Mouse (Mus musculus) spleen, postnatal 4 days (tissue): ENCODE data around the gene Slc4a1.

Experiments
- DNase-seq, 2 experiments: peaks; one replicate each; pipeline ENCODE4 v3.0.0; 2022; ENCODE audit warnings: low spot score in 2 of 2

Slc4a1 gene

DNA sequence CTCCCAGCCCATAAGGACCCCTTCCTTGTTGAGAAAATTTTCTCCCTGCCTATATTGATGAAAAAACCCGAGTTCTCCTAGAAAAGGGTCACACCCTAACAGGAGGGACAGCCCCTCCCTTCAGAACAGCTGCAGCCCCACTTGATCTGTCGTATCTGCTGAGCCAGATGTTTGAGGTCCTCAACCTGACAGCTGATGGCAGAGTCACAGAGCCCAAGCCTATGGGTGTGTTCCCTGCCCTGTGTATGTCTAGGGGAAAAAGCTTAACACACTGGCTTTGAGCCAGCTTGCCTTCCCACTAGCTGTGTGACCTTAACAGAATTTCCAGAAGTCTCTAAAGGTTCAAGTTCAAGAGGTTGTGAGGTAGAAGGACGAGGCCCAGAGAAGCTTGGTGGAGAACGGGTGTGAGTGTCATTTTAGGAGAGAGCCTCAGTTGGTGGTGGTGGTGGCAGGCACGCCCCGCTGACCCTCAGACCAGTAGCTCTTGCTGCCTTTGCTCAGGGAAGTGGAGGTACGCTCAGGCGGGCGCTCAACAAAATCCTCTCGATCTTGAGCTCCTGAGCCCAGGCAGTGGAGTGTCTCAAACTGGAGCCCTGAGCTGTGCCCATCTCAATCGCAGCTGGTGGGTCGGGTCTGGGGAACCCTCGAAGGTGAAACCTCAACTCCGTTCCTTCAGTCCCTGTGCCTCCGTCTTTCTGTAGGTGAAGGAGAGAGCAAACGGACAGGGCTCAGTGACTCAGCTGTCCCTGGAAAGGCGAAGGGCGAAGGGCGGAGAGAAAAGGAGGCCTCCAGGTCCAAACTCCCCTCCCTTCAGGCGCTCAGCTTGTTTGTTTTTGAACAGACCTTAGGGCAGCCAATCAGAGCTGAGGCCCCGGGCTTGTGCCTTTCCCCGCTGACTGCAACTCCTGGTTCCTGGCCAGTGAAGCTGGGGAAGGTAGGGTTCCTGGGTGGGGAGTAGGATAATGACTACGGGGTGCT lies 9.5 kb upstream of the Slc4a1 start:
- DNase-seq = peak; percentile 86 to 89

- peak; percentile 48 to 75 for DNase-seq
These were observed 8.2 kb upstream of the Slc4a1 start for GRCm38 (mm10) chr11:102374108-102374725.

- peak; percentile 19 to 67 for DNase-seq
These were observed 7.6 kb upstream of the Slc4a1 start for GRCm38 (mm10) chr11:102373646-102374045.

GRCm38 (mm10) chr11:102372936-102373335 lies 6.9 kb upstream of the Slc4a1 start:
- peak; percentile 67 to 80 for DNase-seq

GRCm38 (mm10) chr11:102371926-102372685 lies 6.1 kb upstream of the Slc4a1 start:
- DNase-seq = peak; percentile 13 to 55

DNA sequence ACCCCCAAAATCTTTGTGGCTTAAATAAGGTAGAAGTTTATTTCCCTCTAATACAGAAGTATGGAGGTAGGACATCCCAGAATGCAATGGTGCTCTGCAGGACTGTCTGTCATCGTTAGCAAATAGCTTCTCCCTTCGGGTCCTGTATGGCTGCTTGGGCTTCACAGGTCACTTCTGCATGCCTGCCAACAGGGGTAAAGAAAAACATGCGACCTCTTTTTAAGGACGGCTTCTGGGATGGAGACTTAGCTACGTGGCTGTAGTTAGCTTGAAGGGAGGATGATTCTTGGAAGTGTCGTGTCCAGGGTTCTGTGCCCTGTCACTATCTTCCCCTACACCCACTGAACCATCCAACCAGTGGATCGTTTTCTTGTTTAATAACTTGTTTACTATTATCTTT lies 4.3 kb upstream of the Slc4a1 start:
- peak in 1 of 2 experiments; percentile 53 for DNase-seq

GRCm38 (mm10) chr11:102369263-102369662 lies 3.3 kb upstream of the Slc4a1 start:
- DNase-seq = peak in 1 of 2 experiments; percentile 59

DNA sequence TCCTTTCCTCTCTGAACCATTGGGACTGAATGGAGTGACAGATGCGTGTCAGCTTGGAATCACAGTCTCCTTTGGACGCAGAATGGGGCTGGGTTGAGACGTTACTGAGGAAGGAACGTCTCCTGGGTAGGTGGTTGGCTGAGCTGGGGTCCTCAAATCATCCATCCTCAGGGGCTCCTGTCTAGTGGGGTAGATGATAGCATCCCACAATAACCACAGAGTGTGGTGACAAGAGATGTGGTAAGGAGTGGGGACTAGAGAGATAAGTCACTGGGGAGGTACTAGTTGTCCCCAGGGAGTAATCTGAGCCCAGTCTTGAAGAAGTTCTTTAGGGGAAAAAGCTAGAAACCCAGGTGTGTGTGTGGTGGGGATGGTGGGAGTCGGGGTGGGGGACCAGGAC lies 2.3 kb upstream of the Slc4a1 start:
- peak in 1 of 2 experiments; percentile 60 for DNase-seq

- peak in 1 of 2 experiments; percentile 59 for DNase-seq
These were observed 1.7 kb upstream of the Slc4a1 start for GRCm38 (mm10) chr11:102367504-102368280.

- peak; percentile 55 to 81 for DNase-seq
These were observed 304 bp downstream of the Slc4a1 start for GRCm38 (mm10) chr11:102365699-102366098.

- DNase-seq = peak; percentile 86 to 92
These were observed 1.2 kb downstream of the Slc4a1 start for GRCm38 (mm10) chr11:102364570-102365371.

DNA sequence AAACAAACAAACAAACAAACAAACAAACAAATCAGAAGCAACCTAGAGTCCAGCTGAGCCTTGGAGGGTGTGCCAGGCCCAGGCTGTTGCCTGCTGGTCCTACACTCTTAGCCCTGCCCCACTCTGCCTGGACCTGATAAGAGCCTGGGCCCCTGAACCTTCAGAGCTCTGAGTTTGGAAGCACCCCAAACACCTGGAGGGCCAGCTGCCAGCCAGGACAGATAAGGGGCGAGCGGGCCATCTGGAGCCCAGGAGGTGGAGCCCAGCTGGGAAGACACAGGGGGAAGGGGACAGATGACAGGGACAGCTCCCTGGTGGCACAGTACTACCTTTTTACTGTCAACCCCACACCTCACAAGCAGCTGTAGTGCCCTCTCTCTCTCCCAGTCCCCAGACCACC lies 2.4 kb downstream of the Slc4a1 start:
- peak; percentile 90 to 93 for DNase-seq

DNA sequence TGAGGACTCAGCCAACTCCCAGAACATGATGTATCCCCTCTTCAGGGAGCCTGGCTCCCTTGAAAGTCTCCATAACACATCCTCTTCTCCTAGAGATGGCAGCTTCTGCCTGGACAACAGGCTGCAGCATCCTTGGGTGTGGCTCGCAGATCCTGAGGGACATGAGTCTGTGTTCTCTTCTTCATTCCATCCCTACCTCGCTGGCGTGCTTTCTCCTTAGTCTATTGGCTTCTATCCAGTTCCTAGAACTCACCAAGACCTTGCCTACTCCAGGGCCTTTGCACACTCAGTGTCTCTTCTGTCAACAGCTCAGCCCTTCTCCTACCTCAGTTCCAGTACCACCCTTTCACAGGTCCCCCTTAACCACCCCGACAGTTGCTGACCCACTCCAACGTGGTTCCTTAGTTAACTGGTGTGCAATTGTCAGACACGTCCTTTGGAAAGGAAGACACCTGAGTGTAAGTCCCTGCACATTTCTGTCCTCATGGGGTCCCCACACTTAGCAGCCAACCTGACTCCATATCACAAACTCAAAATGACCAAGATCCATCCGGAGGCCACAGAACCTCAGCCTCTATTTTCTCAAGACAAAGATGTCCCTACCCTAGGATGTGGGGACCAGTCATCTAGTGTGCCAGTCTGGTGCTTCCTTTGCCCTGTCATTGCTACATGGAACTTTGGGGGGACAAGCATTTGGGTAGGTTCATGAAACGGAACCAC lies 4.1 kb downstream of the Slc4a1 start:
- peak in 1 of 2 experiments; percentile 67 for DNase-seq

DNA sequence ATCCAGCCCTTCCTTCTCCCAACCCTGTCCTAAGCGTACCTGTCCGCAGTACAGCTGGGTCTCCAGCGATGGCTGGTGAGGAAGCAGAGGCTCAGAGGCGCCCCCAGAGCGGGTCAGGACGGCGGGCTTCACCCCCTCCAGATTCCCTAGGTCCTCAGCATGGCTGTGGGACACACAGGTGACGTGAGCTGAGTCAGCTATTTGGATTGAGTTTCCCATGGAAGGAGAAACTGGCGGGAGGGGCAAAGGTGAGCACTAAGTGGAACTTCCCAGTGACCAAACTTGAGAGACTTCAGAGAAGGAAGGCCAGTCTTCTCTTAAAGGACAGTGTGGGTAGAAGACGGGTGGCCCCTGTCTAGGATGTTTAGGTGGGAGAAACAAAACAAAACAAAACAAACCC lies 7.6 kb downstream of the Slc4a1 start:
- DNase-seq = no peak

DNA sequence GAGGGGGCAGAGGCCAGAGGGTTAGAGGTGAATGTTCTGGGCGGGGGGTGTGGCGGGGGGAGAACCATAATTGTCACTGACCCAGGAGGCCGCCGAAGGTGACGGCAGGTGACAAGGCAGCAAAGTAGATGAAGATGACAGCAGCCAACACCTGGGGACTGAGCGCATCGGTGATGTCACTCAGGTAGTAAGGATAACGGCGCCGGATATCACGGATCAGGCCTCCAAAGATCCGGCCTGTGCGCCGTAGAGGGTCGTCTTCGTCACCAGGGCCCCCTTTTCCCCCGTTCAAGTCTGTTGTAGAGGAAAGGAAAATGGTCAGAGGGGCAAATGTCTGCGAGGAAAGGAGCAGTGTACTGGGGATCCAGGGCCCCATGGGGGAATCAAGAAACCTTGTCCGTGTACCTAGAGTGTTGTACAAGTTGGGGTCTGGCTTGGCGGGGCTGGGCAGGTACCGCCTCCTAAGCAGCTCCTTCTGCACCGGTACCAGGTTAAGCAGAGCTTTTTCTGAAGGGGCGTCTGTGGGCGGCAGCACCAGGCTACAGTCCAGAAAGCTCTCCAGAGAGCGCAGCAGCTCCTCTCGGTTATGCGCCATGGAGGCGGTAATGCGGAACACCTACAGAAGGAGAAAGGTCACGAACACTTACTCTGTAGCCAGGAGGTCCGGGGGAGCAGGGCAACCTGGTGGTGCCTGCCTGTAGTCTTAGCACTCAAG lies 9.2 kb downstream of the Slc4a1 start:
- DNase-seq = peak in 1 of 2 experiments; percentile 65

DNA sequence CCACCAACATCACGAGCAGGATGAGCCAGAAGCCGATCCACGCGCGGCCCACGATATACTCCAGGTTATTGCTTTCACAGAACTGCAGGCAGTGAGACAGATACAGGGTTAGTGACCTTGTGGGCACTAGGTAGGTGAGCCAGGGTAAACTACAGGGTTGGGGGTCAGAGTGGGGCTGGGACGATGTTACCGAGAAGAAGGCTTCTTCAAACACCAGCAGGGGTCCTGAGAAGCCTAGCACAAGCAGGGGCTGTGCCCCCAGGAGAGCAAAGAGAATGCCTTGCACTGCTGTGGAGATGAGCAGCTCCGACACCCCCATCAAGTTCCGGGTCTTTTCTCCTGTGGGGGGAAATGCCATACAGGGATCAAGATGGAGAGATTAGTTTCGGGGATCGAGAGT lies 9.8 kb downstream of the Slc4a1 start:
- peak in 1 of 2 experiments; percentile 65 for DNase-seq

- DNase-seq = peak in 1 of 2 experiments; percentile 64
These were observed 10.5 kb downstream of the Slc4a1 start for GRCm38 (mm10) chr11:102355501-102355900.

GRCm38 (mm10) chr11:102353021-102353431 lies 13.0 kb downstream of the Slc4a1 start:
- DNase-seq = peak; percentile 24 to 66

DNA sequence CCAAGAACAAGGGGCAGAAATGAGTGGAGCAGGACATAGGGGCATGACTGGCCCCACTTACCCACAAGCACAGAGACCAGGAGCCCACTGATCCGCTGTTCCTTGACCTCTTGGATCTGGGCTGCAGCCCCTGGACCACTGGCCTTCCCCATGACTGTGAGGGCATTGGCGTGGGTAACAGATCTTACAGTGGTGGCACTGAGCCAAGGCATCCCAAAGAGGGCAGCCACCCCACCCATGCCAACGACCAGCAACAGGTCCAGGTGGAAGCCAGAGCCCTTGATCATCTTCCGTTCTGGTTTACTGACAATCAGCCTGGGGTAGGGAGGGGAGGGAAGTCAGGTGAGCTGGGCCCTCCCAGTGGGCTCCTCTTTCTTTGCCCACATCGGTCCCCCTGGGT lies 13.6 kb downstream of the Slc4a1 start:
- DNase-seq = no peak
